Mouse (Mus musculus) kidney, postnatal 25 days (tissue): ENCODE results near the gene Cryz.

Experiments
- DNase-seq, 2 experiments: peaks; one replicate each; pipeline ENCODE4 v3.0.0; 2021; ENCODE audit warnings: mixed read lengths in 2 of 2

Gene Cryz

GRCm38 (mm10) chr3:154596488-154596933 is at the start of gene Cryz:
Gene Cryz (plus strand): TSS chr3:154596711.
- DNase-seq, result peak; percentile 93 to 95

- no peak for DNase-seq
These were observed 48.7 kb upstream of the Cryz start for GRCm38 (mm10) chr3:154547549-154548426.

GRCm38 (mm10) chr3:154548868-154549301 is 47.6 kb upstream of the Cryz start:
- no peak for DNase-seq

DNA sequence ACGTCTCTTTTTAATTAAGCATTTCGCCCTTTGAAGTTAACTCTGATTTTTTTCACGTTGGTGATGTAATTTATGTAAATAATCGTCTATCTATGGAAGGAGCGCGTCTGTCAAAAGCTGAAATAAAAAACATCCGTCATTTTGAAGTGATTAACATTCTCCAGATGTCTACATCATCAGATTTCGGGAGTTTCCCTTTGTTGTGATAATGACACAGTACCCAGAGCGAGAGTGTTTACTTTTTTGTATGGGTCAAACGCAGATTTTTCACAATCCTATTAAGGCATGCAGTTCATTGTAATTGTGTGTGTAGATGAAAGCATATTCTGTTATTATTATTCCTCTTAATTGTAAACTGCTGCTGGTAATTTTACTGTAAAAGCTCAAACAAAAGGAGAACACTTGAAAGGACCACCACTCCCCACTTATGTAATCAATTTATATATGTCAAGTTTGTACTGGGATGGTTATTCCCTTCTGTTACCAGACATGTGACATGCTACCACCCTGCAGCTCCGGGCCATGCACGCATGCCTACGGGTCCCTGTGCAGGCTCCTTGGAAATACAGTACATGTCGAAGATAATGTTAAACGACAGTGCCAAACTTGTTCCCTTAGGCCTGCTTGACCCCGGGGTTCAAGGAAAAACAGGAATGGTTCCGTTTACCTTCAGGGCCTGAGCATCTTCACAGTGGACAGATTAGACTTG is 46.0 kb upstream of the Cryz start:
- DNase-seq, result no peak

DNA sequence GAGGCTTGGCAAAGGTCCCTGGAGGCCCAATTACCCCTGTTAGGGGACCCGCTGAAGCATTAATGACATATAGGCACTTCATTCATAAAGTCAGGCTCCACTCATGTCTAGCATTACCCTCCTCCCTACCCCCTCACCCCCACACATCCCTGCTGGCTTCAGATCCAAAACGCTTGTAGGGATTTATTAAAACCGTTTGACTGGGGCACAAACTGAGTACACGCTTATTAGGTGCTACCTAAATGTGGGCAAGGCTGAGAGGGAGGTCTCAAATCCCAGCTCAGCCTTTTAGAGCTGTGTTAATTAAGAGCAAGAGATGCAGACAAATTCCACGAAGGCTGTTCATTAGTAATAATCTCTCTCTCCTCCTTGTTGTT is 45.5 kb upstream of the Cryz start:
- DNase-seq, result no peak

DNA sequence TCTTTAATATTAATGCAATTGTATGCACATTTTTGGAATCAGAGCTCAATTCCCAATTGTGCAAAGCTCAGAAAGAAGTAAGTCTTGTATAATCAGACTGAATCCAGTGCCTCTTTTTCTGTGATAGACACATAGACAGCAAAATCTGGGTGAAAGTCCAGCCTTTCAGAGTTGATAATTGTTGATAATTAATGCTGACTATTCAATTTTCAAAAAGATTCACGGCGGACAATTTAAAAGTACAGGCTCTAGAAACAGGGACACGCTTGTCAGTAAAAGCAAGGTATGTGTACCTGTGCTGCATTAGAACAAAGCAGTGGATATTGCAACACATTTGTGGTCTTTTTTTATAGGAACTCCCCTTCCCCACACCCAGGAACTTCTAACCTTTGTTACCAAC is 34.3 kb upstream of the Cryz start:
- DNase-seq, result no peak

DNA sequence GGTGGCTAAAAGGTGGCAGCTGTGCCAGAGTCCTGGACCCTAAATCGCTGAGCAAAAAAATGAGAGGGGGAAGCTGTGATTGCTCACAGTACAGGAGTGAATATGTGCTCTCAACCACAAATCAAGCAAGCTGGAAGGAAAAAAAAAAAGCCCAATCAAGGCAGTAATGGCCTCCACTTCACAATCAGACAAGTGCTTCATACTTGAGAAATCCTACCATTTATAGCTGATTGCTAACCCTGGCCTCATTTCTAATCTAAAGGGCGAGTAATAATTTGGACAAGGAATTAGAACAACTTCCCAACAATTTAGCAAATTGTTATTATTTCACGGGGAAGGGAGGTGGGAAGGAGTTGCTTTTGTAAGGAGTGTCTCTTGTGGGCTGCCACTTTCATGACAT is 31.1 kb upstream of the Cryz start:
- DNase-seq, result no peak

- no peak for DNase-seq
These were observed 26.4 kb upstream of the Cryz start for GRCm38 (mm10) chr3:154570029-154570575.

GRCm38 (mm10) chr3:154570786-154571185 is 25.7 kb upstream of the Cryz start:
- DNase-seq, result no peak

DNA sequence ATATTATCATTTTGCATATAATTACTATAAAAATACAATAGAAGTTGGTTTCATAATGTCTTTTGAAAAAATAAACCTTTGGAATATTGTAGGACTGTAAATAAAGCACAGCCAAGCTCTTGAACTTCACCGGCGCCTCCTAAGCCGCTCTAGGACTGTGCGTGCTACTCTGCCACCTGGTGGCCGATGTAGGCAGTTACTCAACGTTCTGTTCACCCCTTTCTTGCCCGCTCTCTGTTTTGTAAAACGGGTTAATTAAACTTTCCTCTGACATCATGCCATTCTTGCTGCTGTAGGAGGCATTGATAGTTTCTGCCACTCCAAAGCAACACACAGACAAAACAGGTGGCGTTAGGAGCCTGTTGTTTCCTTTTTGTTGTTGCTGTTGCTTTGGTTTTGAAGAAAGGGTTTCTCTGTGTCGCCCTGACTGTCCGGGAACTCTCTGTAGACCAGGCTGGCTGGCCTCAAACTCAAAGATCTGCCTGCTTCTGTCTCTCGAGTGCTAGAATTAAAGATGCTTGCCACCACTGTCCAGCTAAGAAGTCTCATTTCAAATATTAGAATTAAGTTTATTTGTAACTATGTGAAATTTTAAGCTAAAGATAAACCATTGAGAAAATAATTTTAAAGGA is 24.1 kb upstream of the Cryz start:
- DNase-seq, result peak; percentile 72 to 77

GRCm38 (mm10) chr3:154573666-154574065 is 22.8 kb upstream of the Cryz start:
- no peak for DNase-seq

DNA sequence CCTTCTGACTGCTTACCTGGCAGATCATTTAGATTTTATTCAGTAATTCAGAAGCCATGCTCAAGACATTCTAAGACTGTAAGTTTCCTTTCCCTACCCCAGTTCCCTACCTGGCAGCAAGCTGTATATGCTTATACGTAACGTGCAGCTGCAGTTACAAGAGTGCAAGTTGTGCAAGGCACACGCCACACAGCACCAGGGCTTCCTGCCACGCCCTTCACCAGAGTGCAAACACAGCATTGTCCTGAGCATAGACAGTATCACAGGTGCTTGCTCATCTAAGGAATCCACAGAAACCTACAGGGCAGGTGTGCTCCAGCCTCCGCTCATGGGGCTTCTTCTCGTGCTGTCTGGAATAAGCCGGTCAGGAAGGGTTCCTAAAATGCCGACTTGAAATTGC is 18.6 kb upstream of the Cryz start:
- DNase-seq, result no peak

DNA sequence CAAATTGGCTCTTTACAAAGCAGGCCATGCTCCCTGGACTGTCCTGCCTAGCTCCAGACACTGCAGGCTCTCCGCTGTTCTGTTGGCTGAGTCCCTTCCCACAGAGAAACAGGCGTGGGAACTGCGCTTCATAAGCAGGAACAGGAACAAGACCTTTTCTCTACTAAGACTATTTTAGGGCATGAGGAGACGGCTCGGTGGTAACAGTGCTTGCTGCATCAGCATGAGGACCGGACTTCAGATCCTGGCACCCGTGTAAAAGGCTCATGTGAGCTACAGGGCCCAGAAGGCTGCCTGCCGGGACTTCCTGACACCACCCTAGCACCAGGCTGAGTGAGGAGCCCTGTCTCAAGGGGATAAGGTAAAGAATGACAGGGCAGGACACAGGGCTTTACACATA is 12.2 kb upstream of the Cryz start:
- DNase-seq, result peak; percentile 48 to 79

DNA sequence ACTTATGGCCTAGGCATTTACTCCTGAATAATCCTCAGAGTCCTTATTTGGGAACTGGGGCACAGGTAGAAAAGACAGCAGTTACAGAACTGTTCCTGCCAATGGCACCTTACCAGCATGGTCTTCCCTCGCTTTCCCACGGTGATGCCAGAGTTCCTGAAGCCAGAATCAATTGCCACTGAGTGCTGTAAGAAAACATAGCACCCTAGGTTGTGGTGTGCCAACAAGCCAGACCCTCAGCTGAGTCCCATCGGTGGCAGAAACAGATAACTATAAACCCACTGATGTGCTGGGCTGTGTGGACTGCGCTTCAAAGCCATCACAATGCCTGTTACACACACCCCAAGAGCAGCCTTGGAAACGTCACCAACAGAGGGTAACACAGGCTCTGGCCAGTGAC is 5.5 kb upstream of the Cryz start:
- DNase-seq, result peak in 1 of 2 experiments; percentile 25

DNA sequence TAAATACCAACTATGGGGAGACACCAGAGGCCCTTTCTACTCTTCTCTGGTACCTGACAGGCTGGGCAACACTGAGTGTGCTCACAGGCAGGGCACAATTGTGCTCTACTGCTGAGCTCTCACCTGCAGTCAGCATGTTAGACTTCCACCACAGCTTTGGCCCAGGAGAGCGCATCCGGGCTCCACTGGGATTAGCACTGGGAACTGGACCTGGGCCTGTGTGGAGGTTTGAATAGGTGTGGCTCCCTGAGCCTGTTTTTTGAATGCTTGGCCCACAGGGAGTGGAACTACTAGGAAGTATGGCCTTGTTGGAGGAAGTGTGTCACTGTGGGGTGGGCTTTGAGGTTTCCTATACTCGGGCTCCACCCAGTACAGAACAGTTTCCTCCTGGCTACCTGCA is 4.9 kb upstream of the Cryz start:
- DNase-seq, result peak in 1 of 2 experiments; percentile 23

GRCm38 (mm10) chr3:154593596-154593995 is 2.9 kb upstream of the Cryz start:
- peak in 1 of 2 experiments; percentile 52 for DNase-seq

DNA sequence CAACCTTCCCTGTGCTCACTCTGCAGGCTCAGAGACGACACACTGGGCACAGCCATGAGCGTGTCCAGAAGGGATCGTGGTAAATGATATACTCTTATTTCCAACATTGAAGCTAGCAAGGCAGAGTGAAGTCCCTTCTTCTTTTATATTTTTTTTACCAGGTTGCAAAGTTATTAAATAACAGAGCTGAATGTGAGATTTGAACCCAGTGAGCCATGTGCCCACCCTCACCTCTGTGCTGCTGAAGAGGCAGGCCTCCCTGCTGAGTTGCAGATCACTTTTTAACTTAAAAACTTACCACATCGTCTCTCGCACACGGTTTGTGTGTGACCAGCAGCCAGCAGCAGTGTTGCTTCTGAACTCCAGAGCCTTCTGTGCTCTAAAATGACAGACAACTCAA is 2.4 kb upstream of the Cryz start:
- peak; percentile 54 to 79 for DNase-seq

DNA sequence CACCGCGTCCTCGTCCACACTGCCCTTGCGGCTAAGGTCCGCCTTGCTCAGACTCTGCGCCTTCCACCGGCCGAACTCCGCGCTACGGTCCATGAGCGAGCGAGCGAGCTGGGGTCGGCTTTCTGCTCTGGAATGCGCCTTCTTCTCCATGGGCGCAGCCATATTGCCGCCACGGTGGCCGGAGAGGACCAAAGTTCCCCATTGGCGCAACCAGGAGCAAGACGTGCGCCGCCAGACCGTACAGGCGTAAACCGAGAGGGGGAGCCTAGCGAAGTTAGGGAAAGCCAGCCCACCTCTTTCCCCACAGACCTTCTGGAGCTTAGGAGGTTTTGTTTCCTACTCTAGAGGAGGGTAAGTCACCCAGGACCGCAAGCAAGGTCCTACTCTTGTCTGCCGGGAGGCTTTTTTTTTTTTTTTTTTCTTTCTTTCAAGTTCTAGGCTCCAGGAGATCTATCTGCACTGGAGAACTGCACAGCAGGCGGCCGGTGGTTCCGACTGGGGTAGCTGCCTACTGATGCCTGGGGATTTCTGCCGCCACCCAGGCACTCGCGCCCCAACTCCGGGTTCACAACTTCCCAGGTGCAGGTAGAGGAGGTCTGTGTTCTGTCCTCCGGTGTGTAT is 533 bp downstream of the Cryz start, which contains the start of gene Tyw3:
Tyw3 (minus strand) TSS at position 171 of the 621 bp plus-strand sequence.
- DNase-seq, result peak; percentile 98

GRCm38 (mm10) chr3:154597561-154597960 is 1.1 kb downstream of the Cryz start:
- DNase-seq, result peak; percentile 69 to 84

DNA sequence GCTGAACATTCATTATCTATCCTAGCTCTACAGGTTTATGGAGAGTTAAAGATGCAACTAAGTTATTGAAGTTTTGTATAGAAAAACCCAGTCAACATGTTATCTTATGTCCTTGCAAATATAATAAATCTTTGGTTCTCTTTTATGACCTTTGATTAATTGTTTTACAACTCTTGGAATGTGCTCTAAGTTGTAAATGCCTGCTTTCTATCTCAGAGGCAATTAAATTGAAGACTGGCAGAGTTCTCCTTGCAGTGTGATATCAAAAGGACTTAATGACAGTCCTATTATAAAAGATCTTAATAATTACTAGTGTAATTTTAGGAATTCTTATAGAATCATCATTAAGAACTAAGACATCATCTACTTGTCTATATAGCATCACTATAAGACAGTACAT is 5.6 kb downstream of the Cryz start:
- DNase-seq, result no peak

DNA sequence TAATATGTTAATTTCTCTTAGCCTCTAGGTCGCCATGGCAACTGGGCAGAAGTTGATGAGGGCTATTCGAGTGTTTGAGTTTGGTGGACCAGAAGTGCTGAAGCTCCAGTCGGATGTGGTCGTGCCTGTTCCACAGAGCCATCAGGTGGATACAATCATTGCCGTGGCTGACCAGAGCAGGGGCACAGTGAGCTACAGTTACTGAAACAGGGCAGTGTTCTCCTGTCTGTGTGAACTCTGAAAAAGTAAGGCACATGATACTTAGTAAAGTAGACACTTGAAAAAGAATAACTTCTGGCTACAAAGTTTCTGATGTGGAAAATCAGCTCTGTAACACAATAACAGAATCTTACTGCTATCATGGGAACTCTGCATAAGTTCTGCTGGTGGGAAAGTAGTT is 8.4 kb downstream of the Cryz start:
- DNase-seq, result peak in 1 of 2 experiments; percentile 15

DNA sequence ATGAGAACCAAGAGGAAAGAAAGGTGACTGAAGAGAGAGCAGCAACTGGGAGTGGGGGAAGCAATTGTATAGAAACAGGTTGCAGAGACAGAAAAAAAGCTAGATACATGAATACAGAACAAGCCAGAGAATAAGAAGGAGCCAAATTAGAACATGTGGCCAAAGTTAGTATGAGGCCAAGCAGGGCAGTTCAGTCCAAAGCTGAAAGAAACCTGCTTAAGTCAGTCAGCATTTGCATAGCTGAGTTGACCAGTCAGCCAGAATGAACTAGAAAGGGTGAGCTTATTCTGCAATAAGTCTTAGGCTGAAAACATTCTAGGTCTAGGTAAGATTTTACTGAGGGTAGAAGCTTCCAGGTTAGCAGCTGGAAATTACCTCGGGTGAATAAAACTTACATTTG is 11.4 kb downstream of the Cryz start:
- no peak for DNase-seq

GRCm38 (mm10) chr3:154611888-154612287 is 15.4 kb downstream of the Cryz start:
- peak in 1 of 2 experiments; percentile 45 for DNase-seq
